Mouse (Mus musculus) G1E (cell line): ENCODE results near the gene Rsl24d1. TPM values are rescaled to one million over a fixed set of nuclear protein-coding genes. Genes with fewer than 3 reads are reported as not detected.
"Not testable (repeated sequence)": the region's sequence is repeated elsewhere in the genome, so short reads cannot be mapped to it uniquely, and the experiment has no call there.

Experiments used
- ATAC-seq: 2 replicates; pipeline ENCODE4 v1.8.0; 2016; ENCODE audit warnings: mild to moderate bottlenecking; ENCODE audit not compliant: insufficient number of reproducible peaks, poor library complexity, low FRiP score, severe bottlenecking; ENCODE audit errors: extremely low read depth
- DNase-seq: peaks from one replicate; pipeline ENCODE4 v3.0.0; 2012; ENCODE audit warnings: low spot score
- H3K27me3 ChIP-seq: 2 replicates; pipeline ENCODE4 v1.6.1; 2012; ENCODE audit warnings: mild to moderate bottlenecking, low read length, inconsistent platforms; ENCODE audit not compliant: insufficient read depth
- H3K36me3 ChIP-seq: replicated peaks from 2 replicates; pipeline ENCODE3; 2012; ENCODE audit warnings: mild to moderate bottlenecking, inconsistent platforms
- H3K4me1 ChIP-seq: 2 replicates; pipeline ENCODE4 v1.6.1; 2012; ENCODE audit warnings: low read depth, low read length, inconsistent platforms, mixed read lengths; ENCODE audit not compliant: insufficient read depth
- H3K4me3 ChIP-seq: 2 replicates; pipeline ENCODE4 v1.5.1; 2012; ENCODE audit warnings: low read depth, mild to moderate bottlenecking, inconsistent platforms, low read length, moderate library complexity, mixed read lengths
- H3K9me3 ChIP-seq: replicated peaks from 2 replicates; pipeline ENCODE4 v1.6.1; 2012; ENCODE audit warnings: inconsistent platforms
- CTCF ChIP-seq: IDR thresholded peaks from 2 replicates; pipeline ENCODE4 v1.5.1; 2012; ENCODE audit warnings: low read depth, low read length, inconsistent platforms, mixed read lengths
- GATA1 ChIP-seq: IDR thresholded peaks from 2 replicates; pipeline ENCODE4 v1.6.1; 2012; ENCODE audit warnings: borderline replicate concordance, low read length, inconsistent platforms, mixed read lengths
- GATA2 ChIP-seq: IDR thresholded peaks from 2 replicates; pipeline ENCODE4 v1.6.1; 2012; ENCODE audit warnings: low read depth, low read length, inconsistent platforms, borderline replicate concordance
- POLR2AphosphoS5 ChIP-seq: IDR thresholded peaks from 2 replicates; pipeline ENCODE4 v1.6.1; 2012; ENCODE audit warnings: low read depth, low read length, inconsistent platforms; ENCODE audit not compliant: insufficient replicate concordance
- TAL1 ChIP-seq: conservative IDR thresholded peaks from 2 replicates; pipeline ENCODE4 v1.6.1; 2012; ENCODE audit warnings: low read depth, low read length, inconsistent platforms, mixed read lengths
- polyA plus RNA-seq: library from polyadenylated mRNA; stranded (reverse); fragments of >175 nt; gene quantifications from 2 replicates; pipeline ENCODE4 v1.2.3, GENCODE M21; 2012
- total RNA-seq, 2 experiments: library from RNA; stranded (forward) in 1 of 2; stranded (reverse) in 1 of 2; fragments of 200-1000 nt in 1 of 2; fragments of >200 nt in 1 of 2; fragmentation: Nextera tagmentation in 1 of 2; gene quantifications; 2 replicates each; pipeline ENCODE4 v1.2.3; 2014 to 2017

Rsl24d1 gene
- total and polyA plus RNA-seq, 3 experiments: 35.4 to 256 (median 123) TPM

- TF ChIP-seq TAL1 (no peak), GATA2 (no peak), POLR2AphosphoS5 (no peak), GATA1 (no peak), CTCF (no peak)
- no peaks in the 10 kb centered on the region for H3K27me3 ChIP-seq
- H3K9me3 ChIP-seq: no peaks in the 10 kb centered on the region
- no peak overlapping the region for H3K4me3 ChIP-seq
- peaks cover 6% of the 10 kb centered on the region; the same call in 1 of the 2 replicates for H3K4me1 ChIP-seq
- peaks cover 22% of the 10 kb centered on the region for H3K36me3 ChIP-seq
- ATAC-seq (no peak), DNase-seq (no peak)
Measured at GRCm38 (mm10) chr9:73072426-73072825, 40.8 kb upstream of the Rsl24d1 start.

DNA sequence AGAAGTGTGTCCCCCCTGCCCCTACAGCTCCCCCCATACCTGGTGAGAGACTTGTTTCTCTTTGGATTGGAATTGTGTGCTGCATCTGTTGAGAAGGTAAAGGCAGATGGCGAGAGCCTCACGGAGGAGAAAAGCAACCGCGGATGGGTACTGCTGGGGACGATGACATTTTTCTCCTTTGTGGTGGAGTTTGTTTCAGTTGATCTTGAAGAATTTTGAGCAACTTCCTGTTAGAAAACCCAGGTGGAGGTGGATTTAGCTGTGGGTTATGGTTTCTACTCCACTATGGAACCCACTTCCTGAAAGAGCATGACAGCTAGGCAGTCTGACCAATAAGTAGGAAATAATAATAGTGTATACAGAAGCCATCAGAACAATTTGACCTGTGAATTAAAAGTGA is 40.1 kb upstream of the Rsl24d1 start:
- H3K36me3 ChIP-seq: peaks cover 22% of the 10 kb centered on the region

DNA sequence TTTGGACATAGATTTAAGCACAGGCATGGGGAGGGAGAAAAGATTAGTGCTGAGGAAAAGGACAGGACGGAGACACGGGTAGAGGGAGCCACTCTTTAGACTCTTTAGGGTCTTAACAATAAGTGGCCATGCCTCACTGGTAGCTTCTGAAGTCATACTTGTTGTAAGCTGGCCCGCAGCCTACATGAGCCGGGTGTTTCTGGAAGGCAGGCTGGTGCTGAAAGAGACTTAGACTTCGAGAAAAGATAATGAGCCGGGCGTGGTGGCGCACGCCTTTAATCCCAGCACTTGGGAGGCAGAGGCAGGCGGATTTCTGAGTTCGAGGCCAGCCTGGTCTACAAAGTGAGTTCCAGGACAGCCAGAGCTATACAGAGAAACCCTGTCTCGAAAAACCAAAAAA is 33.9 kb upstream of the Rsl24d1 start:
- peaks cover 28% of the 10 kb centered on the region for H3K36me3 ChIP-seq
- not testable (repeated sequence) for ATAC-seq, H3K4me1 ChIP-seq, H3K27me3 ChIP-seq, DNase-seq, H3K4me3 ChIP-seq, H3K9me3 ChIP-seq

More for the DNA sequence above, 40.1 kb upstream of the Rsl24d1 start:
- Histone ChIP-seq H3K4me3 (no peak overlapping the region), H3K9me3 (no peaks in the 10 kb centered on the region), H3K27me3 (no peaks in the 10 kb centered on the region), H3K4me1 (peaks cover 6% of the 10 kb centered on the region; the same call in 1 of the 2 replicates)
- DNase-seq: no peak
- no peak for ATAC-seq
- TF ChIP-seq CTCF (no peak), GATA2 (no peak), GATA1 (no peak), POLR2AphosphoS5 (no peak), TAL1 (no peak)

DNA sequence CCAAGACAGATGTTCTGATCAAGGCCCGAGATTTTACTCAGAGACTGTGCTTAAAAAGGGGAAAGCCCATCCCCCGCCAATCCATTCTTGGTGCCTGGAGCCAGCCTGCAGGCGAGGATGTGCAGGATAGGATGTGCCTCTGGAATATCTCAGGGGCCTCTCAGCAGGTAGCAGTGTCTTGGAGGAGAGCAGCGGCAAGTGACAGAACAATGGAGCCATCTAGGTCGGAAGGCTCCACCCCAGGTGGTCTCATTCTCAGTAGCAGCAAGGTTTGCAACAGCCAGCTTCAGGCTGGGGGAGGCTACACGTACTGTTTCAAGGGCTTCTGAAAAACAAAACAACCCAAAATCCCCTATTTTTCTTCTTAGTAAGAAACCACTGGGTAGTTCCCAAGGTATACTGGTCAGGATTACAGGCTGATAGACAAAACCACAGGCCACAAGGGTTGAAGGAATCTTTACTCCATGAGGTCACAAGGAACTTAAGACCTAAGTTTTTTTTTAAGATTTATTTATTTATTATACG is 33.4 kb upstream of the Rsl24d1 start:
- TF ChIP-seq POLR2AphosphoS5 (no peak), GATA1 (no peak)
- Histone ChIP-seq H3K4me3 (no peak overlapping the region), H3K36me3 (peaks cover 29% of the 10 kb centered on the region), H3K4me1 (no peaks in the 10 kb centered on the region), H3K9me3 (no peaks in the 10 kb centered on the region), H3K27me3 (no peaks in the 10 kb centered on the region)
- ATAC-seq (no peak), DNase-seq (no peak)

- Histone ChIP-seq H3K4me1 (peaks cover 7% of the 10 kb centered on the region), H3K9me3 (no peaks in the 10 kb centered on the region), H3K36me3 (peaks cover 22% of the 10 kb centered on the region), H3K4me3 (no peak overlapping the region), H3K27me3 (no peaks in the 10 kb centered on the region)
- no peak for TF ChIP-seq CTCF
- TF ChIP-seq POLR2AphosphoS5: no peak
- no peak for TF ChIP-seq TAL1
- no peak for TF ChIP-seq GATA1
- TF ChIP-seq GATA2: no peak
- ATAC-seq (no peak), DNase-seq (no peak)
Measured at GRCm38 (mm10) chr9:73082291-73083000, 30.8 kb upstream of the Rsl24d1 start.

- H3K4me1 ChIP-seq: peaks cover 7% of the 10 kb centered on the region
- TF ChIP-seq POLR2AphosphoS5 (no peak), CTCF (no peak), GATA1 (no peak), TAL1 (no peak), GATA2 (no peak)
- ATAC-seq: no peak
Measured at GRCm38 (mm10) chr9:73083956-73084355, 29.3 kb upstream of the Rsl24d1 start.

More at GRCm38 (mm10) chr9:73083956-73084355, 29.3 kb upstream of the Rsl24d1 start:
- H3K27me3 ChIP-seq: no peaks in the 10 kb centered on the region
- H3K4me3 ChIP-seq: no peak overlapping the region
- H3K36me3 ChIP-seq: peaks cover 21% of the 10 kb centered on the region
- DNase-seq: no peak
- no peaks in the 10 kb centered on the region for H3K9me3 ChIP-seq
